Mouse (Mus musculus): ENCODE results near the gene Tnrc18.

Gene Tnrc18

DNA sequence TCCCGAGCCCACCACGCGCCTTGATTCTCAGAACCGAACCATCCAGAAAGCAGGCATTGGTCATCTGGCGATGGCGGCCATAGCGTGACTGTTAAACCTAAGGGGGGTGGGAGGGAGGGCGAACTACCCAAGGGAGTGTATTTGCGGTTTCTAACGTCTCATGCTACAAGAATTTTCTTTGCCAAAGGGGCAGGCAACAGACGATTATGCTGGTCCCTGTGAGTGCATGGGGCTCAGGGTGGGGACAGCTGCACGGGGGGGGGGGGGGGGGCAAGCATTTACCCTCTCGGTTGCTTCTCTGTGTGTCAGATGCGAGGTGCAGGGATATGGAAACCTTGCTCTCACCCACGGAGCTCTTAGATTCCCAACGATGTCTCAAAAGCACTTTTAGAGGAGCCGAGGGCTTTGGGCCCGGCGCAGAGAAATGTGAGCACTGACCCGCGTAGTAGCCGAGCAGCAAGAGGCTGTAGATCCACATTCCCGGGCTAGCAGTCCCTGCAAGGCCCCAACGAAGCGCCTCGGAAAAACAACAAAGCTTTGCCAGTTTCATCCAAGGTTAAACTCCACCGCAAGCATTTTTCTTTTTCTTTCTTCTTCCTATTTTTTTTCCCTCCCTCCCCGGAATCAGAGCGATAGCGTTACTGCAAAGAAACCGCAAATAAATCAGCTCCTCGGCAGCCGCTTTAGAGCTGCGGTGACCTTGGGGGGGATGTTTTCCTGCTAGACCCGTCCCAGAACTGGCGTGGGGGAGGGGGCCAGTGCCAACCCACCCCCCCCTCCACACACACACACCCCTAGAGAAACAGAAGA is 5.0 kb upstream of the Tnrc18 start:
- DNase-seq (ENCODE audit: low spot score) = peak; percentile 72

- DNase-seq (ENCODE audit: low spot score) = no peak
Measured at GRCm38 (mm10) chr5:142821974-142822285, 4.5 kb upstream of the Tnrc18 start.

DNA sequence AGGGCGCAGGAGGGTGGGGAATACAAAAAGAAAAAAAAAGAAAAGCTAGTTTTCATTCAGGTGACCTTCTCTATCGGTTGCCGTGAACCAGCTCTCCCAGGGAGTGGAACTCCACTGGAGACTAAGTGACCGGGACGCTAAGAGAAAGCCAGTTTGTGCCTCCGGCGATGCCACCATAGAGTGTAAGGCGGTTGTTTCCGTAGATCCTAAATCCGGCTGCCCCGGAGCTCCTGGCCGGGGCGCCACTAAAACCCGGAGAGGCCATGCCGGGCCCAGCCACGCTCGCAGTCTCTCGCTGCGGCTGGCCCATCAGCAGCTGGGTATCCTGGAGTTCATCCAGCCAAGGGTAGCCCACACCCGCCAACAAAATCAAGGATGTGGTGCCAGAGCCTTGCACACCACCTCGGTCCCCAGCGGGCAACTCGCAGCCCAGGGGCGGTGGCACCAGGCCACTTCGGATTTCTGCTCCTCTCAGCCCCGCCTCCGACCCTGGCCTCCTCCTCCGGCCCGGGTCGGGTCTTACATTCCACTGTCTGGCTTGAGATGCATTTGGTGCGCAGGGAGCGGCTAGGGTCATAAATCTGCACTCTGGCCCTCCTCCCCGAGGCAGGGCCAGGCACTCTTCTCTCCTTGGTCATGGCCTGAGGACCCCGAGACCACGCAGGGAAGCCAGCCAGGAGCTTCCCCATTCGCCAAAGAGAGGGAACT is 4.0 kb upstream of the Tnrc18 start:
- peak; percentile 93 for DNase-seq (ENCODE audit: low spot score)

DNA sequence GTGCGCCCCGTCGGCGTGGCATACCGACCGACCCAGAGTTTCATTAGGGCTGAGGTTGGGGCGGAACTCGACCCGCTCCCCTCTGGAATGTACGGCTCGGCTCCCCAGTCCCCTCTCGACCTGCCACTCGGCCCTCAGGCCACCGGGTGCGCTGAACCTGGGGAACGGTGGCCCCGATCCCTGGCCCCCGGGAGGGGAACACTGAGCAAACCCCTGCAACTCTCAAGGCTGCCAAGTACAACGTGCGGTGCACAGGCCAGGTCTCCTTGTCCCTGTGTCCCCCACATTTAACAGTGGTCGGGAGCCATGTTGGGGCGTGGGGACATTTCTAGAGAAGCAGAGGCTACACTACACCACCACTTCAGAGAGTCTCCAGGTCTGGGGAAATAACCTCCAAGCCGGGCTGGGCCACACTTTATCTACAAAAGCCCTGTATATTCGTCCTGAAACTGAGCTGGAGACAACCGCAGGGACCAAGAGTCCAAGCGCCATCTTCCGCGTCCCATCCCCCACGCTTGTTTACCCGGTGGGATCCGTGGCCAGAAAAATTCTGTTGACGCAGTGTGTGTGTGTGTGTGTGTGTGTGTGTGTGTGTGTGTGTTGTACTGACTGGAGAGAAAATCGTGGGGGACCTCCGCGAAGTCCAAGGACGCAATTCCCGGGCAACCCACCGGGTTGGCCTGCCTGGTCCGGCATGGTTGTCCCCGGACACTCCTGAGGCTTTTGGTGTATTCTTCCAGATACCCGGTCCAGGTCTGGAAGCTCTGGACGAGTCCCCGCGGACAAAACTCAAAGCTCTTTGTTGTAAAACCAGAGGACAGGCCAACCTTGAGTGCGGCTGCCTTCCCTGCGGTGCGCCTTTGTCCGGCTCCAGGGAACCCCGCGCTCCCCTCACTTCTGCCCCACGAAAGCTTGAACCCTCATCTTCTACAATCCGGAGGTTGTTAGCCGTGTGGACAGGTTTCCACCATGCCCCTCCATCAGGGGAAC is 3.1 kb upstream of the Tnrc18 start:
- peak; percentile 87 for DNase-seq (ENCODE audit: low spot score)

DNA sequence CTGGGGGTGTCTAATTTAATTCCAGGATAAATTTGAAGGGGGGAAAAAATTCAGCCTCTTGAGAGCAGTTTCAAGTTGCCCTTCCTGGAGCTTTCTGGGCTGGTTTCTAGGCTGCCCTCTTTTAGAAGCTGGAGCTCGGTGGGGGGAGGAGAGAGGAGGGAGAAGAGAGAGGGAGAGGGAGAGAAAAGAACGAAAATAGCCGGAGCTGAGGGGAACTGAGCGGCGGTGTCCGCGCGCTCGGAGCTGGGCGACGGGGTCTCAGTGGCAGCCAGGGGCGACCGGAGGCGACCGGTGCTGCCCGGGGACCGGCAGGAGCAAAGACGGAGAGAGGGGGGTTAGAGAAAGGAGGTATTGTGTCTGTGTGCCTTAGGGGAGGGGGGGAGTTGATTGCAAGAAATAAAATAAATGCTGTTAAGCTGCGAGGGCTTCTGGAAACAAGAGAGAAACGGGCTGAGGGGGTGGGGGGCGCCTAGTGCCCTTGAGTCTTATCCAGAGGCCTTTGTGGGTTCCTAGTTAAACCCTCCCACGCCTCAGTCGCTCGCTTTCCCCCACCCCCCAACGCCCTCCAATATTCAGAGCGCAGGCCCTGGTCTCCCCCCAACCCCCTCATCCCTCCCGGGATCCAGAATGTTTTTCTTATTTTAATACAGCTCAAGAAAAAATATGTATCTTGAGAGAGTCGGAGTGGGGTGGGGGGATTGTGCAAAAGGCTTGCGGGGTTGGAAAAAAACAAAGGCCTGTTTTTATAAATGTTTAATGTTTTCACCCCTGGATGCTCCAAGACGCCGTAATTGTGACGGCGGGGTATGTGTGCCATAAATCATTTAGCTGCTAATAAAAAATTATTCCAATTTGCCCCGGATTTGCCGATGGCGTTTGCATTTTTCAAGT is 2.2 kb upstream of the Tnrc18 start:
- peak; percentile 77 for DNase-seq (ENCODE audit: low spot score)

DNA sequence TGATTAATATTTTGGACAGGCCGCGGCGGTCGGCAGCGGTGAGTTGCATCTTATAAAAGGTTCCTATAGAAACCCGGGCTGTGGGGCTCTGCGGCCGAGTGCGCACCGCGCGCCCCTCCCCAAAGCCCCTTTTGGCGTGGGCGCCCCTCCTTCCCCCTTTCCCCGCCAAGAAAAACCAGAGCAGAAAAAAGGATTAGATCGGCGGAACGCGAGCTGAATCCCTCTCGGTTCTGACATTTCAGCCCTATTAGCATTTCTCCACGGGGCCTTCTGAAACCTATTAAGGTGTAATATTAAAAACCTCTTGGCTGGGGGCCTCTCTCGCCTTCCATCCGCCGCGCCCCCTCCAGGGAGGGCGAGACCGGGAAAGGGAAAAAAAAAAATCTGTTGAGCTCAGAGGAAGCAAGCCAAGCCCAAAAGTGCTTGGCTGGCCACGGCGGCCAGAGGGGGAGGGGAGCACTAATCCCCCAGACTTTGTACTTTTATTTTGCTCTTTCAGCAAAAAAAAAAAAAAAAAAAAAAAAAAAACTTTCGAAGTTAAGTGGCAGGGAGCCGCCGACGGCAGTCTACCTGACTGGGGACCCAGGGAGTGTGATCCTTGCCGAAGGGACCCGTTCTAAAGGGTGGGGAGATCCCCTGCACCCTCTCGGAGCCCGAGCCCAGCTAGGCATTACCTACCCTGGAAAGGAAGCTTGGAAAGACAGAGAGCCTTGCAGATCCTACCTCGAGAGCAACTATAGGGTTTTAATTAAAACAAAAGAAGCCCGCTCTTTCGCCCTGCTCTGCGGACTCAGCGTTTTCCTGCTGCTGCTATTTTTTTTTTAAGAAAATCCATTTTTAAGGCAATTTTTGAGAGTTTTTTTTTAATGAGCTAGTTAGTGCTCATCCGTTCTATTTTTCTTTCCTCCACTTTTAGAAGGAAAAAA is 1.2 kb upstream of the Tnrc18 start:
- DNase-seq (ENCODE audit: low spot score) = peak; percentile 87

DNA sequence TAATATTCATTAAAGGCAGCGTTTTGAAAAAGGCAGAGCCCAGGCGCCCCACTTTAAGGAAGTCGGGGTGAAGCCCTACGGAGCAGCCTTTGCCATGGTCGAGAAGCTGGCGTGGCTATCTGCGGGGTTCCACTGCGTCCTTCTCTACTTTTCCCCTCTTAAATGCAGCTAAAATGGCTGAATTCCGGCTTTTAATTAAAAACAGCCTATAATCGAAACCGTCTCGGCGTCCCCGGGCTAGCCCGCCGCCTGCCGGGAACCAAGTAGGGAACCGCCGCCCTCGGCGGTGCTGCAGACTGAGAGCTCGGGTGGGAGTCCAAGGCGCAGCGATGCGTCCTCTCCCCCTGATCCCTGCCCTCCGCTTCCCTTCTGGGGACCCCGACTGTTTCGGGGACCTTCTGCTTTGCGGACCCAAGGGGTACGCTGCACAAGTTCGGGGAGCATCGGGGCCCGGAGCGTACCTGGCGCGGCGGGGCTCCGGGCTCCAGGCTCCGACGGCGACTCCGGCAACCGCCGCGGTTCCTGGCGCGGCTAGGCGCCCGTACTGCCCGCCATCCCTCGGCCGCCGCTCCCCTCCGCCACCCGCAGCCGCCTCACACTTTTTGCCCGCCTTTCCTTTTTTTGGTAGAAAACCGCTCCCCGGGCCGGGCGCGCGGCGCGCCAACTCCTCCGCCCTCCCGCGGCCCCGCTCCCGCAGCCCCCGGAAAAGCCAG is 495 bp downstream of the Tnrc18 start:
- DNase-seq (ENCODE audit: low spot score) = peak; percentile 84

GRCm38 (mm10) chr5:142816031-142816810 is 1.2 kb downstream of the Tnrc18 start:
- DNase-seq (ENCODE audit: low spot score) = peak; percentile 61

DNA sequence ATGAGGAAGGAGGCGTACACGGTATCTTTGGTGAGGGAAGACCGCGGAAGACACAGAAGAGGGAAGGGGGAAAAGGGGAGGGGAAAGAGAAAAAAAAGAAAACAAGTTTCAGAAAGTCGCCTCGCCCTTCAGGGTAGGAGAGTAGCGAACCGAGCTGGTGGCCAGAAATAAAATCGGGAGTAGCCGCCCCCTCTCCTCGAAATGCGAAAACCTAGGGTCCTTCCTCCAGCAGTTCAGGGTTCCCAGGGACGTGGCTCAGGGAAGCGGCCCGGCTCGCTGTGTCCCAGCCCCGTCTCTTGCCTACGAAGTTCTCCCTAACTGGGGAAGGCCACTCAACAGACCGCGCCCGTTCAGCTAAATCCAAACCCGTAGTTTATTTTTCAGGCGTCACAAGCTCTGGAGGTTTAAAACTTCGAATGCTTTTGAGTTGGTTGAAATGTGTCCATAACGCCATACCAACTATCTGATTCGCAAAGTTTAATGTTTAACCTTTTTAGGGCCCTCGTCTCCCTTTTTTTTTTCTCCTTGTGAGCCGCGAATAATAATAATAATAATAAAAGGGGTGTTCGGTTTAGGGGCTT is 2.0 kb downstream of the Tnrc18 start:
- peak; percentile 62 for DNase-seq (ENCODE audit: low spot score)

GRCm38 (mm10) chr5:142814711-142815420 is 2.6 kb downstream of the Tnrc18 start:
- peak; percentile 71 for DNase-seq (ENCODE audit: low spot score)

- DNase-seq (ENCODE audit: low spot score) = no peak
Measured at GRCm38 (mm10) chr5:142814161-142814651, 3.3 kb downstream of the Tnrc18 start.

DNA sequence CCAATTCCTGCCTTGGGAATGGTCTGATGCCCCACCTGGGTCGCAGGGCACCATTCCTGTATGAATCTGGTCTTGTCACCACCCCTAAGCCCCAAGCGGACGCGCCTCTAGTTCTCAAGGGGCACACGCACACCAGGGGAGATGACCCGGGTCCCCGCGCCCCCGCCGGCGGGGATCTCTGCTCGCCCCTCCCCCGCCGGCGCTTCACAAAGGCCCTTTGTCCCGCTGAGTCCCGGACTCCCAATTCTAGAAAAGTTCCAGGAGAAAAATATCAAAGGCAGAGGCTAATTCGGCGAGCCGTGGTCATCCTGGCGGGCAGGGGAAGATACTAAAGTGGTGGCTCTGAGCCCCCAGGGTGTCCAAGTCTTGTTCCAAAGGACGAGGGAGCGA is 3.7 kb downstream of the Tnrc18 start:
- peak; percentile 72 for DNase-seq (ENCODE audit: low spot score)

GRCm38 (mm10) chr5:142812976-142813721 is 4.3 kb downstream of the Tnrc18 start:
- no peak for DNase-seq (ENCODE audit: low spot score)

- DNase-seq (ENCODE audit: low spot score) = no peak
Measured at GRCm38 (mm10) chr5:142812621-142812975, 4.9 kb downstream of the Tnrc18 start.

- no peak for DNase-seq (ENCODE audit: low spot score)
Measured at GRCm38 (mm10) chr5:142811870-142812443, 5.5 kb downstream of the Tnrc18 start.
